Mouse (Mus musculus): Measurements from ENCODE around the gene Mtmr10.

The Mtmr10 gene

GRCm38 (mm10) chr7:64371940-64372878 is 84.8 kb downstream of the Mtmr10 start:
- no peak for DNase-seq (ENCODE audit: low spot score in 2 of 2)

- DNase-seq (ENCODE audit: low spot score in 2 of 2), result no peak
Observed at GRCm38 (mm10) chr7:64373147-64373829, 85.8 kb downstream of the Mtmr10 start.

DNA sequence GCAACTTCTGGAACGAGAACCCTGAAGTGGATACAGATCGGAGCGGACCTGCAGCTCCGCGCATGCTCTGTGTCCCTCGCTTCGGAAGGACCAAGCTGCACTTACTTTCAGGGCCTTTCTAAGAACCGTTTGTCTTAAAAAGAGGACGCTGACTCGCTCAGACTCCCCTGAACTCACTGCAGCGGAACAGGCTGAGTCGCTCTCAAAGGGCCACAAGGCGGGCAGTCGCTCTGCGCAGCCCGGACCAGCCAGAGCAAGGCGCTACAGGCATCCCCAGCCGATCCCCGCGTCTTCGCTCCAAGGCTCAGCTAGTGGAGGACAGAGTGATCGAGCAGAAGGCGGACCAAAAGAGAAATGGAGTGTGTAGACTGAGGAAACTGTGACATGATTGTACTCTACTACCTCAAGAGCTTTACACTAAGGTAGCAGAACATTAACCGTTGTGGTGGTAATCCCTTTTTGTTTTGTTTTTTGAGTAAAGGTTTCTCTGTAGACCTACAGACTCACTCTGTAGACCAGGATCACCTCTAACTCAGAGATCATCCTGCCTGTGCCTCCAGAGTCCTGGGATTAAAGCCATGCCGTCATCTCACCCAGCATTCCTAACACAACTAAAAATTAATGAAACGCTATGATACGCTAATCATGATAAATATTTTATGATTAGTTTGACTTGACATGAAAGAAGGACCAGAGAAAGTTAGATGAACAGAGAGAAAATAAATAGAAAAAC is 86.5 kb downstream of the Mtmr10 start, which contains the start of gene Fan1:
TSS of gene Fan1 (minus strand) at position 266 of the 733 bp plus-strand sequence.
- DNase-seq (ENCODE audit: low spot score in 2 of 2), result peak; percentile 91
